Mouse (Mus musculus) bone marrow macrophage, adult 2 months (primary cell): ENCODE measurements at regions not wholly inside any gene's neighbourhood (a gene's known extent, or its start where the extent isn't known, plus 50 kb on each side); places are given as distances from the start of the nearest gene placed in this dataset.

ENCODE experiments used
- CTCF ChIP-seq: IDR thresholded peaks from 2 replicates; pipeline ENCODE4 v1.5.1; 2012; ENCODE audit warnings: low read depth, mild to moderate bottlenecking, low read length, moderate library complexity
- POLR2A ChIP-seq: IDR thresholded peaks from 2 replicates; pipeline ENCODE4 v1.6.1; 2012; ENCODE audit warnings: mild to moderate bottlenecking, low read depth, low read length, borderline replicate concordance

GRCm38 (mm10) chr15:62336454-62337284, 1413.9 kb upstream of the A1bg start:
- no peak for TF ChIP-seq POLR2A
- no peak for TF ChIP-seq CTCF
